Mouse (Mus musculus): Measurements from ENCODE around the gene Gpr84. TPM values are rescaled to one million over a fixed set of nuclear protein-coding genes. Genes with fewer than 3 reads are reported as not detected.

Gene Gpr84
- polyA plus RNA-seq (2015; fragmentation: Nextera tagmentation; extraction: Ambion mirVana): 0.06 TPM in 1 of 2 replicates, not detected in the other

GRCm38 (mm10) chr15:103310365-103310910 lies at the start of gene Gpr84:
Gene Gpr84, minus strand, starts transcription at chr15:103310612.
- no peak for DNase-seq (ENCODE audit: low spot score)

GRCm38 (mm10) chr15:103359869-103360602 lies 49.6 kb upstream of the Gpr84 start:
- no peak for DNase-seq (ENCODE audit: low spot score)

- DNase-seq (ENCODE audit: low spot score): no peak
Measured at GRCm38 (mm10) chr15:103359122-103359510, 48.7 kb upstream of the Gpr84 start.

- DNase-seq (ENCODE audit: low spot score): no peak
Measured at GRCm38 (mm10) chr15:103358278-103359121, 48.1 kb upstream of the Gpr84 start.

- no peak for DNase-seq (ENCODE audit: low spot score)
Measured at GRCm38 (mm10) chr15:103357817-103358216, 47.4 kb upstream of the Gpr84 start.

GRCm38 (mm10) chr15:103356130-103356529 lies 45.7 kb upstream of the Gpr84 start:
- DNase-seq (ENCODE audit: low spot score): peak; percentile 56

GRCm38 (mm10) chr15:103355420-103355819 lies 45.0 kb upstream of the Gpr84 start:
- DNase-seq (ENCODE audit: low spot score): no peak

- no peak for DNase-seq (ENCODE audit: low spot score)
Measured at GRCm38 (mm10) chr15:103354690-103355089, 44.3 kb upstream of the Gpr84 start.

- no peak for DNase-seq (ENCODE audit: low spot score)
Measured at GRCm38 (mm10) chr15:103353511-103354256, 43.3 kb upstream of the Gpr84 start.

- peak; percentile 70 for DNase-seq (ENCODE audit: low spot score)
Measured at GRCm38 (mm10) chr15:103352856-103353255, 42.4 kb upstream of the Gpr84 start.

GRCm38 (mm10) chr15:103347275-103347684 lies 36.9 kb upstream of the Gpr84 start:
- DNase-seq (ENCODE audit: low spot score): peak; percentile 77

- DNase-seq (ENCODE audit: low spot score): no peak
Measured at GRCm38 (mm10) chr15:103345789-103346188, 35.4 kb upstream of the Gpr84 start.

- DNase-seq (ENCODE audit: low spot score): peak; percentile 41
Measured at GRCm38 (mm10) chr15:103343556-103343955, 33.1 kb upstream of the Gpr84 start.

- DNase-seq (ENCODE audit: low spot score): no peak
Measured at GRCm38 (mm10) chr15:103343008-103343407, 32.6 kb upstream of the Gpr84 start.

- DNase-seq (ENCODE audit: low spot score): peak; percentile 84
Measured at GRCm38 (mm10) chr15:103342415-103342814, 32.0 kb upstream of the Gpr84 start.

GRCm38 (mm10) chr15:103341547-103341946 lies 31.1 kb upstream of the Gpr84 start:
- no peak for DNase-seq (ENCODE audit: low spot score)

GRCm38 (mm10) chr15:103340786-103341185 lies 30.4 kb upstream of the Gpr84 start:
- peak; percentile 19 for DNase-seq (ENCODE audit: low spot score)

GRCm38 (mm10) chr15:103339961-103340337 lies 29.5 kb upstream of the Gpr84 start, which contains the start of gene Zfp385a:
Gene Zfp385a, minus strand, starts transcription at chr15:103340093.
- peak; percentile 88 for DNase-seq (ENCODE audit: low spot score)

- peak; percentile 42 for DNase-seq (ENCODE audit: low spot score)
Measured at GRCm38 (mm10) chr15:103339166-103339960, 29.0 kb upstream of the Gpr84 start.

- no peak for DNase-seq (ENCODE audit: low spot score)
Measured at GRCm38 (mm10) chr15:103338829-103339165, 28.4 kb upstream of the Gpr84 start.

Data from thymus, postnatal 0 days (tissue).